Mouse (Mus musculus): ENCODE data around the gene Pla2g2d.

Pla2g2d gene

DNA sequence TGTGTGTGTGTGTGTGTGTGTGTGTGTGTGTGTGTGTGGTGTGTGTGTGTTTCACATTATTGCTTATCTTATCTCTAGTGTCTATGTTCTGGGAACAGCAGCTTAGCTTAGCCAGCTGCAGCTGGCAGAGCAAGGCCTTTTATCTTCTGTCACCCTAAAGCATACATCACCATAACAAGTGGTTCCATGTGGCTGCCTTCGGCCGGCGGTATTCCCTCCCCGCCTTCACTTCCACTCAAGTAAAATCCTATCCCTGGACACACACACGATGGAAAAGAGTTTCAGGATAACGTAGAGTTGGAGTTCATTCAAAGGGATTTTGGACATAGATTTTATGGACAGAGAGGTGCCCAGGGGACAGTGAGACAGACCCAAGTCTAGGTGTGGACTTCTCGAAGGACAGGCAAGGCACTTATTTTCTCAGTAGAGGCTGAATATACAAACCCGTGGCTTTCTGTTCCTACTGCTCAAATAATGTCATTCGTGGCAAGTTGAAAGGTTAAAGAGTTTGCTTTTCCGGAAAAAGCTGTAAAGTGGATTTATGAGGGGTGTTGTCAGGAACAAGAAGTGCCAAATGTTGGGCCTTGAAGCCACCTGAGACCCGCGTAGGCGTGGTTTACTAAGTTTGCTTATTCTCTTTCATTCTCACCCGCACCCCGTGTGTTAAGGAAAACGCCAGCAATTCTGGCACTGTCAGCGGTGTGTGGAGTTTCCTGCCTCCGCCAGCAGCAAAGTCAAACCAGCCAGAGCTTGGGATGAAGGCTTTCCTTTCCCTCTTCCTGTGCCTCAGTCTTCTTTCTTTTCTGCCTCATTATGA, 50.4 kb downstream of the Pla2g2d start:
- no peak for DNase-seq (ENCODE audit: low read depth in 1 of 2, low spot score in 2 of 2)

DNA sequence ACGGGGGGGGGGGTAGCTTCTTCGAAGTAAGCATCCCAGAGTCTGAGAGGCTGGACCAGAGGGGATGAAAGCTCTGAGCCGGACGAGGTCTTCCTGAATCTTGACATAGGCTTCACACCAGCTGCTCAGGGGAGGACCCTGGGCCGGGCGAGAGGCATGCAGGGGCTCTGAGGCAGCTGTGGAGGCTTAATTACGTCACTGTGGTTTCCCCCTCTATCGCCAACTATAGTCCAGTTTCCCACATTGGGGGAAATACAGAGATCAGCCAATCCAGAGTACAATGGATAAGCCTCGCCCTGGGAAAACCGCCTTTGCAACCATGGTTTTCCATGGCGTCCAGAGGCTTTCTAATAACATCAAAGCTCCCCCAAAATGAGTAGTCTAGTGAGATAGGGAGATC, 51.6 kb downstream of the Pla2g2d start:
- no peak for DNase-seq (ENCODE audit: low read depth in 1 of 2, low spot score in 2 of 2)
